Mouse (Mus musculus) intestine, embryonic 15.5 days (tissue): Measurements from ENCODE around the gene Wbp2. TPM values are rescaled to one million over a fixed set of nuclear protein-coding genes. Genes with fewer than 3 reads are reported as not detected.

Source experiments
- ATAC-seq: fragments of 200-750 bp; cut with Nextera tagmentation; 2 replicates; pipeline ENCODE4 v1.8.0; 2017; ENCODE audit warnings: moderate TSS enrichment, moderate library complexity
- H3K27ac ChIP-seq: fragments of 300-500 bp; sonication (generic); 2 replicates; pipeline ENCODE4 v1.5.1; 2015; ENCODE audit warnings: mild to moderate bottlenecking, inconsistent platforms
- H3K27me3 ChIP-seq: fragments of 300-500 bp; sonication (generic); replicated peaks from 2 replicates; pipeline ENCODE4 v1.6.1; 2015; ENCODE audit warnings: inconsistent platforms
- H3K36me3 ChIP-seq: fragments of 300-500 bp; sonication (generic); 2 replicates; pipeline ENCODE4 v1.6.1; 2015; ENCODE audit warnings: inconsistent platforms
- H3K4me1 ChIP-seq: fragments of 300-500 bp; sonication (generic); replicated peaks from 2 replicates; pipeline ENCODE4 v1.6.1; 2015; ENCODE audit warnings: inconsistent platforms
- H3K4me2 ChIP-seq: fragments of 300-500 bp; sonication (generic); replicated peaks from 2 replicates; pipeline ENCODE4 v1.6.1; 2015; ENCODE audit warnings: mild to moderate bottlenecking, inconsistent platforms
- H3K4me3 ChIP-seq: fragments of 300-500 bp; sonication (generic); replicated peaks from 2 replicates; pipeline ENCODE4 v1.5.1; 2015; ENCODE audit warnings: inconsistent platforms
- H3K9ac ChIP-seq: fragments of 300-500 bp; sonication (generic); 2 replicates; pipeline ENCODE4 v1.6.1; 2015; ENCODE audit warnings: inconsistent platforms
- H3K9me3 ChIP-seq: fragments of 300-500 bp; sonication (generic); 2 replicates; pipeline ENCODE4 v1.6.1; 2016; ENCODE audit warnings: inconsistent platforms
- WGBS: fragments of 180-500 bp; shearing (Covaris S2); methylation state at CpG from one replicate; pipeline ENCODE4 v1.1.7; 2015; 5-methylcytosine and 5-hydroxymethylcytosine counted together
- polyA plus RNA-seq: library from polyadenylated mRNA; unstranded; fragments of >200 nt; fragmentation: Nextera tagmentation; extraction: Ambion mirVana; gene quantifications from 2 replicates; pipeline ENCODE4 v1.2.1, GENCODE M21; 2015

Gene Wbp2
- polyA plus RNA-seq, 1 experiment from 2014 or later, result 93.5 TPM

DNA sequence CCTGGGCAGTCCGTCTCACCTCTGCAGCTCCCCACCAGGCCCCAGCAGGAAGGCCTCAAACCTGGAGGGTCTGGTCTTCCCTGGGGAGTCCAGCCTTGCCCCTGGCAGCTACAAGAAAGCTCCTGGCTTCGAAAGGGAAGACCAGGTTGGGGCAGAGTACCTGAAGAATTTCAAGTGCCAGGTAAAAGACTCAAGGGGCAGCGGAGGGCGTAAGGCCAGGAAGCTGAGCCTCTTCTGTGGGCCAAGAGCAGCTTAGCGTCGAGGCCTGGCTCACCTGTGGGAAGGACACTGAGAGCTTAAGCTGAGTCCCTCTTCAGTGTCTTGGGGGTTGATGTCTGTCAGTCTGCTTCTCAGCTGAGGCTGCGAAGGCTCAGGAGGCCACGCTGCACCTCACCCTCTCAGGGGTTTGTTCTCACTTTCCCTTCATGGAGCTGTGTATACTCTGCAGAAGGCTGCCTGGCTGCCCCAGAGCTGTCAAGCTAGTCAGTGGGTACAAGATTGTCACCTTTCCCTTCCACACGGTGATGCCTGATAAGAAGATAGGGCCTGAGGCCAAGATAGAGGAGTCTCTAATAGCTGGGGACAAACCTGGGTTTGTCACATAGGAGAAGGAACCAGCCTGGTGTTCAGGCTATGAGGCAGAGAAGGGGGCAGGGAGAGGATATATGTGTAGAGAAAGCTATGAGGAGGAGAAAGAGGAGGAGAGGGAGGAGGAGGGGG, 33.1 kb downstream of the Wbp2 start:
- ATAC-seq, result no peak
- Histone ChIP-seq H3K4me3 (no peak overlapping the region), H3K36me3 (peaks cover 87% of the 10 kb centered on the region), H3K4me1 (no peaks in the 10 kb centered on the region), H3K27me3 (no peaks in the 10 kb centered on the region), H3K27ac (no peak overlapping the region), H3K4me2 (no peak overlapping the region), H3K9me3 (no peaks in the 10 kb centered on the region), H3K9ac (no peak overlapping the region)
- WGBS, result 95% methylated on average over 9 of the region's 9 CpGs

DNA sequence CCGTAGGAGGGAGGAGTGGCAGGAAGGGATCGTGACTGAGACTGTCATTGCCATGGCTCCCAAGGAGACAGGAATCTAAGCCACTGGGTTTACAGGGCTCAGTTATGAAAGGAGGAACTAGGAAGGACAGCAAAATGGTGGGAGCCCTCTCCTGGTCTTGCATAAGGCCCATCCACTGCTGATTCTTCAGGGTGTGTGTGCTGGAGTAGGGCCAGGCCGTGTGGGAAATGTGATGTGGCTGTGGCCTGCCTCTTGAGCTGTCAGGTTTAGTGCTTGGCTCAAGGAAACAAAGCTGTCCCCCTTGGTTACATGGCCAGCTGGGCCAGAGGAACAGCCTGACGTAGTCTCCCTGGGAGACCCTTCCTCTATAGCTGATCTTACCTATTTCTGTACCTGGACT, 36.6 kb downstream of the Wbp2 start:
- no peaks in the 10 kb centered on the region for H3K27me3 ChIP-seq
- H3K9ac ChIP-seq, result no peak overlapping the region
- no peaks in the 10 kb centered on the region for H3K9me3 ChIP-seq
- no peaks in the 10 kb centered on the region for H3K4me1 ChIP-seq
- ATAC-seq, result no peak
- H3K27ac ChIP-seq, result no peak overlapping the region
- H3K4me3 ChIP-seq, result no peak overlapping the region
- no peak overlapping the region for H3K4me2 ChIP-seq
- WGBS, result 89% methylated on average over 4 of the region's 4 CpGs
- peaks cover 72% of the 10 kb centered on the region for H3K36me3 ChIP-seq

DNA sequence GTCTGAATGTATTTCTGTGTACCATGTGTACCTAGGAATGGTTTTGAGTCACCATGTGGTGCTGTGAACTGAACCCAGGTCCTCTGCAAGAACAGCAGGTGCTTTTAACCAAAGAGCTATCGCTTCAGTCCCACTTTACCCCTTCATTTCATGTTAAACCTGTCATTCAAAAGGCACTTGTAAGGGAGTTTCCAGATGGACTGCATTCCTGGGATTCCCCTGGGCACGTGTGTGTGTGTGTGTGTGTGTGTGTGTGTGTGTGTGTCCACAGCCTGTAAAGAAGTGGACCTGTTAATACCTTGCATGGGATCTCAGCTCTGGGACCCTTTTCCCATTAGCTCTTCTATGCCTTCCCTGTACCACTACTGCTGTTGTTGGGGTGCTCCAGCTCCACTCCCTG, 37.2 kb downstream of the Wbp2 start:
- Histone ChIP-seq H3K27me3 (no peaks in the 10 kb centered on the region), H3K4me3 (no peak overlapping the region), H3K9me3 (no peaks in the 10 kb centered on the region), H3K4me2 (no peak overlapping the region), H3K4me1 (no peaks in the 10 kb centered on the region), H3K27ac (no peak overlapping the region), H3K36me3 (peaks cover 67% of the 10 kb centered on the region), H3K9ac (no peak overlapping the region)
- 72% methylated on average over 2 of the region's 2 CpGs for WGBS
- no peak for ATAC-seq

DNA sequence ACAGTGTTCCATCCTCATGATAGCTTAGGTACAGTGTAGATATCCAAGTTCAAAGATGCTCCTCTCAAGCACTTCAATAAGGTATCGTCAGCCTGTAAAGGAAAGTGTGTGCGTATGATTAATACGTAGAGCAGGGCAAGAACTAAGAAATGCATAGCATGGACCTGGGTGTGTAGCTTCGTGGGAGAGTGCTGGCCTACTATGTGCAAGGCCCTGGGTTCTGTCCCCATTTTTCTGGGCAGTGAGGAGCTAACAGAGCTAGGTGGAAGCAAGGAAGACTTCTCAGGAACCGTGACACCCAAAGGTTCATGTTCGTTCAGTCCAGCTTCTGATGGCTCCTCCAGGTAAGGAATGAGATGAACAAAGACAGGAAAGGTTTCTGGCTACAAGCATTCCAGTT, 41.6 kb downstream of the Wbp2 start:
- Histone ChIP-seq H3K36me3 (peaks cover 43% of the 10 kb centered on the region), H3K4me1 (no peaks in the 10 kb centered on the region), H3K4me3 (no peak overlapping the region), H3K9me3 (no peaks in the 10 kb centered on the region), H3K4me2 (no peak overlapping the region), H3K27ac (no peak overlapping the region), H3K27me3 (no peaks in the 10 kb centered on the region), H3K9ac (no peak overlapping the region)
- 97% methylated on average over 6 of the region's 6 CpGs for WGBS
- no peak for ATAC-seq

DNA sequence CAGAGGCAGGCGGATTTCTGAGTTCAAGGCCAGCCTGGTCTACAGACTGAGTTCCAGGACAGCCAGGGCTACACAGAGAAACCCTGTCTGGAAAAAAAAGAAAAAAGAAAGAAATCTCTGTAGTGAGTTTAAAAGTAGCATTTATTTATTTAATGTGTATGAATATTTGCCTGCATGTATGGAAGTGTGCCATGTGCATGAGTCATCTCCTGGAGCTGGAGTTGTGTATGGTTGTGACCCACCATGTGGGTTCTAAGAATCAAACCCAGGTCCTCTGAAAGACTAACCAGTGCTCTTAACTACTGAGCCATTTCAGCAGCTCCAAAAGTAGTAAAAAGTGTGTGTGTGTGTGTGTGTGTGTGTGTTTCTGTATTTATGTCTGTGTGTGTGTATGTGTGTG, 43.5 kb downstream of the Wbp2 start:
- WGBS, result 100% methylated on average over 1 of the region's 1 CpGs
- H3K27ac ChIP-seq, result no peak overlapping the region
- peaks cover 26% of the 10 kb centered on the region for H3K36me3 ChIP-seq
- H3K9ac ChIP-seq, result no peak overlapping the region
- ATAC-seq, result no peak
- no peaks in the 10 kb centered on the region for H3K4me1 ChIP-seq
- H3K4me2 ChIP-seq, result no peak overlapping the region
- no peaks in the 10 kb centered on the region for H3K9me3 ChIP-seq
- H3K27me3 ChIP-seq, result no peaks in the 10 kb centered on the region
- H3K4me3 ChIP-seq, result no peak overlapping the region

DNA sequence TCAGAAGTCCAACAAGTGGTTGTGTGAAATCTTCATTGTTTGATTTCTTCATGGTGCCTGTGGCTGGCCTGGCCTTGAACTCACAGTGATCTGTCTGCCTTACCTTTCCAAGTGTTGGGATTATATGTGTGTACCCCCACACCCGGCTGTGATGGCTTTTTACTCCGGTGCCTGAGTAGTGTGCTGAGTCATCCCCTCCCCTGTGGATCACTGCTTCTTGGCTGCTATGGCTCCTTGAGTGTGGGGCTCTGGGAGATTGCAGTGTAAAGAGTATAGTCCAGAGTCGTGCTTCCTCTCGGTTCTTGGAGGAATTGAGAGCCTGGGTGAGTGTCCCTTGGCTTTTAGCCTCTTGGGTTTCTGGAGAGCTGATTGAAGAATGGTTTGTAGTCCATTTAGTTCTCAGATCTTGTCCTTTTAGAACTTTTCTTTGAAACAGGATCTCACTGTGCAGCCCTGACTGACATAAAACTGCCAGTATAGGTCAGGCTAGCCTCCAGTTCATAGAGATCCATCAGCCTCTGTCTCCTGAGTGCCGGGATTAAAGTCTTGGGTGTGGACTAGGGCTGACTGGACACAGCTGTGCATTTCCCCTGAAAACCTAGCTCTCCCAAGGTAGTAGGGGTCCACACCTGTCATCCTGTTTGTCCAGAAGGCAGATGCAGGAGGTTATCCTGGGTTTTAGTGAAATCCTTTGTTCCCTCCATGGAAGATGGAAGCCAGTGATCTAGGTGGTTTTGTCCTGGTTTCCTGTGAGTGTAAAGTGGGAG, 44.2 kb downstream of the Wbp2 start:
- no peak overlapping the region for H3K4me2 ChIP-seq
- ATAC-seq, result no peak
- H3K9ac ChIP-seq, result no peak overlapping the region
- H3K4me3 ChIP-seq, result no peak overlapping the region
- H3K27me3 ChIP-seq, result no peaks in the 10 kb centered on the region
- no peak overlapping the region for H3K27ac ChIP-seq
- H3K36me3 ChIP-seq, result peaks cover 20% of the 10 kb centered on the region
- H3K4me1 ChIP-seq, result no peaks in the 10 kb centered on the region
- 83% methylated on average over 5 of the region's 5 CpGs for WGBS
- H3K9me3 ChIP-seq, result no peaks in the 10 kb centered on the region

DNA sequence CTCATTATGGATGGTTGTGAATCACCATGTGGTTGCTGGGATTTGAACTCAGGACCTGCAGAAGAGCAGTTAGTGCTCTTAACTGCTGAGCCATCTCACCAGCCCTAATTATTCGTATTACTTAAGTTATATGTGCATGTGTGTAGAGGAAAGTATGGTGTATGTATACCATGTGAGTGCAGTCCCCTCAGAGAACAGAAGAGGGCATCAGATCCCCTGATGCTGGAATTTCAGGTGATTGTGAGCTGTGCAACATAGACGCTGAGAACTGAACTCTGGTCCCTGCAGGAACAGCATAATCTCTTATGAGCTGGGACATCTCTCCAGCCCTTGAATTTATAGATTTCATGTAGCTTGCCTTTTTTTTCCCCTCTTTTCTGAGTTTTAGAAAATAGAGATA, 45.0 kb downstream of the Wbp2 start:
- Histone ChIP-seq H3K27ac (no peak overlapping the region), H3K4me2 (no peak overlapping the region), H3K9me3 (no peaks in the 10 kb centered on the region), H3K4me3 (no peak overlapping the region), H3K4me1 (no peaks in the 10 kb centered on the region), H3K36me3 (peaks cover 18% of the 10 kb centered on the region; the same call in 1 of the 2 replicates), H3K27me3 (no peaks in the 10 kb centered on the region), H3K9ac (no peak overlapping the region)
- 99% methylated on average over 2 of the region's 2 CpGs for WGBS
- ATAC-seq, result no peak

DNA sequence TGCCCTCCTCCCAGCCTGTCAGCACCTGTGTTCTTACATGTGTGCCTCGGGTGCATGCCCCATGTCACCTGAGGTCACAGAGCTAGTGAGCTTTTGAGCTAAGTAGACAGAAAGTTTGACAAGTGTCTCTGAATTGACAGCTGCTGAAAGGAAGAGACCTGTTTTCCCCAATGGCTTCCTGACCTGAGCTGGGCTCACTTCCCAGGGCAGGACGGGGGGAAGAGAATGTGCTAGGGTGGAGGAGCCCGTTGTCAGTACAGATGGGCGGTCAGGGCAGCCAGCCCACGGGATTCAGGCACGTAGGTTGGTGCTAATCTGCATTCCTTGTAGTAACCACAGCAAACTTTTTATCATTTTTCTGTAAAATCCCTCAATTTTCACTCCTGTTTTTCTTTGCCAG, 46.2 kb downstream of the Wbp2 start:
- no peak for ATAC-seq
- Histone ChIP-seq H3K4me2 (no peak overlapping the region), H3K9me3 (no peaks in the 10 kb centered on the region), H3K36me3 (peaks cover 14% of the 10 kb centered on the region; the same call in 1 of the 2 replicates), H3K27me3 (no peaks in the 10 kb centered on the region), H3K27ac (no peak overlapping the region), H3K4me3 (no peak overlapping the region), H3K9ac (no peak overlapping the region), H3K4me1 (no peaks in the 10 kb centered on the region)
- 87% methylated on average over 6 of the region's 6 CpGs for WGBS

DNA sequence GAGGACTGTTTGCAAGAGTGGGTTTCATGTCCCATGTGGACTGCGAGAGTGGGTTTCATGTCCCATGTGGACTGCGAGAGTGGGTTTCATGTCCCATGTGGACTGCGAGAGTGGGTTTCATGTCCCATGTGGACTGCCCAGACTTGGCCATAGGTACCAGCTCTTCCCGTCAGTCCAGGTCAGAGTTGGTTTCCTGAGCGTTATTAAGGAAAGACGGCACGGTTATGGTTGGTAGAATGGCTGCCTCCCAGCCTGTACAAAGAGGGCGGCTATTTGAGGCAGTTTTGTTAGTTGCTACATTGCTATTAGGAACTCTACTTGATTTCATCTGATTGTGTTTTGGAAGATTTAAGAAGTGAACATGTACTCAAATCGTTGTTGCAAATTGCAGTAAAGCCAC, 49.0 kb downstream of the Wbp2 start:
- WGBS, result 88% methylated on average over 9 of the region's 9 CpGs
- Histone ChIP-seq H3K27ac (no peak overlapping the region), H3K27me3 (no peaks in the 10 kb centered on the region), H3K9me3 (no peaks in the 10 kb centered on the region), H3K4me3 (no peak overlapping the region), H3K36me3 (peaks cover 12% of the 10 kb centered on the region; the same call in 1 of the 2 replicates), H3K9ac (no peak overlapping the region), H3K4me1 (peaks cover under 1% of the 10 kb centered on the region; the same call in 1 of the 2 replicates), H3K4me2 (no peak overlapping the region)
- ATAC-seq, result no peak

DNA sequence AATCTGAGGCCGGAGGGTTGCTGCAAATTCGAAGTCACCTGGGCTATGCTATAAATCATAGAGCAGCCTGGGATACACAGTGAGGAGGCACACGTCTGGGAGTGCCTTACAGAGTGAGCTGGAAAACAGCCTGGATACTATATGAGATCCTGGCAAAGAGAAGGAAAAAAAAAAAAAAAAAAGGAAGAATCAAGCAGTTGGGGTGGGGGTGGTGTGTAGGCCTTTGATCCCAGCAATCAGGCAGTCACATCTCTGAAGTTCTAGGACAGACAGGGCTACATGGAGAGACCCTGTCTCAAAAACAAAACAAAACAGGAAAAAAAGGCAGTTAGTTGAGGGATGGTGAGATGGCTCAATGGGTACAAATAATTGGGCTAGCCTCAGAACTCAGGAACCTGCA, 50.1 kb downstream of the Wbp2 start:
- peaks cover 13% of the 10 kb centered on the region; the same call in 1 of the 2 replicates for H3K36me3 ChIP-seq
- H3K4me3 ChIP-seq, result no peak overlapping the region
- H3K4me1 ChIP-seq, result peaks cover 4% of the 10 kb centered on the region; the same call in 1 of the 2 replicates
- H3K27ac ChIP-seq, result no peak overlapping the region
- 84% methylated on average over 3 of the region's 3 CpGs for WGBS
- no peak overlapping the region for H3K4me2 ChIP-seq
- H3K9me3 ChIP-seq, result no peaks in the 10 kb centered on the region
- H3K27me3 ChIP-seq, result no peaks in the 10 kb centered on the region
- no peak for ATAC-seq
- no peak overlapping the region for H3K9ac ChIP-seq

DNA sequence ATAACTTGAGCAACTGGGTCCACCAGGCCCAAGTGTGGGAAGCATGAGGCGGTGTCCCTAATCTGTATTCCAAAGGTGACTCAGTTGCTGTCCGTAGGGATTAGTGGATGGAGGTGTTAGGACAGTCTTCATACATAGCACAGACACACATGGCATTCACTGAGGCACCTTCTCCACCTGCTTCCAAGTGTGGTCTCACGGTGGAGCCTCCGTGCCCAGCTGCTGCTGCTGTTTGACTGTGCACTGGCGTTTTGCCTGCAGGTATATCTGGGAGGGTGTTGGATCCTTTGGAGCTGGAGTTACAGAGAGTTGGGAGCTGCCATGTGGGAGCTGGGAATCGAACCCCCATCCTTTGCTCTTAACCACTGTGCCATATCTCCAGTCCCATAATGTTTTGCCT, 52.2 kb downstream of the Wbp2 start:
- WGBS, result 92% methylated on average over 6 of the region's 6 CpGs
- Histone ChIP-seq H3K27ac (no peak overlapping the region), H3K27me3 (no peaks in the 10 kb centered on the region), H3K9ac (no peak overlapping the region), H3K36me3 (peaks cover 4% of the 10 kb centered on the region; the same call in 1 of the 2 replicates), H3K9me3 (no peaks in the 10 kb centered on the region), H3K4me1 (peaks cover 10% of the 10 kb centered on the region; the same call in 1 of the 2 replicates), H3K4me3 (no peak overlapping the region), H3K4me2 (no peak overlapping the region)
- ATAC-seq, result no peak

DNA sequence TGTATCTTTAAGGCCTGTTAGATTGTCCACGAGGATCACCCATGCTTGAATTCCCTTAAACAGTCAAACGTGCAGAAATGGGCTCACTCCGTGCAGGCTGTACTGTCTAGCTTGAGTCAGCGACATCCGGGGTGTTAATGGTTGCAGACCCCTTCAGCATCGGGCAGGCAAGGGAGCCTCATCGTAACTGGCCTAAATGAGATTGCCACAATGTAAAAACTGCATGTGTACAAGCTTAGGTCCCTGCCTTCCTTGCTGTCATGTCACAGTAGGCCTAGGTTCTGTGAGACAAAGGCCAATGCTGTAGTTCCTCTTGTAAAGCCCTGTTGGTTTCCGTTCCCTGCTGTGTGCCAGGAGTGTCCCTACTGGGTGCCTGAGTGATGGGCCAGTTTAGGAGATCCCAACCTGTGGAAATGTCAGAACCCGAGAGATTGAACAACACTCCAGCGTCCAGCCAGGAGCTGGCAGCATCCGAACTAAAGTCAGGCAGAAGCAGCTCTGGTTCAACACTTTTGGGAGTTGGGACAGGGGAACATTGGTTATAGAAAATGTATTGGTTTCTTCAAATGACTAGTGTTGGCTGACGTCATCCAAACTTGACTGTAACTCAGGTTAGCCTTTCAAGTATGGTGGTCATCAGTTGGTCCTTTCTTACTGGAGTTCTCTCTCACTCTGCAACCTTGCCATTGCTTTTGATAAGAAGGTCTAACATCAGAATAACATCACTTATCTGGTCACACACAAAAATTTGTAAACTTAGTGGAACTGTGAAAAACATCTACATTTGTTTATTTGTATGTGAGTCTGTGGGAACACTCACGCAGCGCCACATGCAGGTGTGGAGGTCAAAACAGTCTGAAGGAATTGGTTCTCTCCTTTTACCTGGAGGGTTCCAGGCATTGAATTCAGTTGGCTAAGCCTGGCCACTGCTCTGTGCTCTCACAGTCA, 55.6 kb downstream of the Wbp2 start:
- peak; percentile 34 for ATAC-seq
- Histone ChIP-seq H3K4me2 (peak overlapping the region; percentile 85), H3K4me1 (peaks cover 10% of the 10 kb centered on the region; the same call in 1 of the 2 replicates), H3K9me3 (no peaks in the 10 kb centered on the region), H3K9ac (peak overlapping the region; percentile 91), H3K36me3 (peaks cover 4% of the 10 kb centered on the region; the same call in 1 of the 2 replicates), H3K27me3 (no peaks in the 10 kb centered on the region), H3K27ac (peak overlapping the region; percentile 100), H3K4me3 (peak overlapping the region; percentile 79)
- 23% methylated on average over 14 of the region's 14 CpGs for WGBS
